Mouse (Mus musculus) CD4-positive helper T cell, adult 2 months (primary cell): Measurements from ENCODE around the gene Sptbn4.
"Not testable (repeated sequence)": the region's sequence is repeated elsewhere in the genome, so short reads cannot be mapped to it uniquely, and the experiment has no call there.

Experiments used
- DNase-seq: peaks from one replicate; pipeline ENCODE4 v3.0.0-alpha.2; 2012; ENCODE audit warnings: low read depth, missing footprints, low spot score

Sptbn4 gene

DNA sequence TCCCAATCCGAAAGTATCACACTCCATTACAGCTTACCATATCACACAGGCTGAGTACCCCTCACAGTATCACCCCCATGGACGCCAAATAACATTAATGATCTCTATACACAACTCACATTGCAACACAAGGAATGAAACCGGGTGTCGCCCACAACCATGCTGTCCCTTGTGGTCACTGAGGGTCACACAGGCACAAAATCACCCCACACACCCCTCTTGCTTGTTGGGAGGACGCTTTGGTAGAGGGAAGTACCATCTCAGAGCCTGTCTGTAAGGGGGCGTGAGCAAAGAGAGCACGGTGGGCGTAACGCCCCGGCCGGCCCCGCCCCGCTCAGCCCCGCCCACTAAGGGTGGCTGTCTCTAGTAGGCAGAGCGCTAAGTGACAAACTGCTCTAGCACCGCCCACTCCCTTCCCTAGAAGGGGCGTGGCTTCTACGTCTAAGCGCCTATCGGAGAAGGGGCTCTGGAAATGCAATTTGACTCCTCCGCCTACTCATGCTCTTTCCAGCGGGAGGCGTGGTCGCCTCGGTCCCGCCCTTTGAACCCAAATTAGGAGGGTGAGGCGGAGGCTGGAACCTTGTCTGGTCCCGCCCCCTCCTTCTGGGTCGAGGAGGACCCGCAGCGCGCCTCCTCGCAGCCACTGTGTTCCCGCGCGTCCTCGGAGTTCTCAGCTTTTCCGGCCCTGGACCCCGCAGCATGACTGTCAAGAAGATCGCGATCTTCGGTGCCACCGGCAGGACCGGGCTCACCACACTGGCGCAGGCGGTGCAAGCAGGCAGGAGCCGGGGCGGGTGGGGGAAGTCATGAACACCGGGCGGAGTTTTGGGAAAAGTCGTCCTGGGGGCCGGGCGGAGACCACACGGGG lies at the start of gene Sptbn4, which contains the start of gene Blvrb:
Sptbn4 (minus strand) TSS at position 268 of the 868 bp plus-strand sequence.
Blvrb (plus strand) TSS at position 560 of the 868 bp plus-strand sequence.
- peak; percentile 99 for DNase-seq

DNA sequence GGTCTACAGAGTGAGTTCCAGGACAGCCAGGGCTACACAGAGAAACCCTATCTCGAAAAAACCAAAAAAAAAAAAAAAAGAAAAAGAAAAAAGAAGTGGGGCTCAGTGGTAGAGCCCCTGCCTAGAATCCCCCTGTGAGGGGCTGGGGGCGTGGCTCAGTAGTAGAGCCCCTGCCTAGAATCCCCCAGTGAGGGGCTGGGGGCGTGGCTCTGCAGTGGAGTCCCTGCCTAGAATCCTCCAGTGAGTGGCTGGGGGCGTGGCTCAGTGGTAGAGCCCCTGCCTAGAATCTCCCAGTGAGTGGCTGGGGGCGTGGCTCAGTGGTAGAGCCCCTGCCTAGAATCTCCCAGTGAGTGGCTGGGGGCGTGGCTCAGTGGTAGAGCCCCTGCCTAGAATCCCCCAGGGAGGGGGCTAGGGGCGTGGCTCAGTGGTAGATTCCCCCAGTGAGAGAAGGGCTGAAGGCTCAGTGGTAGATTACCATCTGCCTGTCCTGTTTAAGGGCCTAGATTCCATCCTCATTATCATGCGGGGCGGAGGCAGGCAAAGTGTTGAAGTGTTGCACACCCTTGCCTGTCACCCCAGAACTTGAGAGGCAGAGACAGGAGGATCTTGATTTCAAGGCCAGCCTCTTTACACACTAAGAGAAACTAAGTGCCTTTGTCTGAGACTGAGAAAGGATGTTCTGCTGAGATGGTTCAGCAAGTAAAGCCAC lies 47.3 kb upstream of the Sptbn4 start:
- DNase-seq, result not testable (repeated sequence)

- DNase-seq, result no peak
Observed at GRCm38 (mm10) chr7:27493450-27493849, 46.0 kb upstream of the Sptbn4 start.

- no peak for DNase-seq
Observed at GRCm38 (mm10) chr7:27493022-27493421, 45.5 kb upstream of the Sptbn4 start.

- DNase-seq, result no peak
Observed at GRCm38 (mm10) chr7:27491856-27492255, 44.4 kb upstream of the Sptbn4 start.

- DNase-seq, result peak; percentile 91
Observed at GRCm38 (mm10) chr7:27490543-27491329, 43.2 kb upstream of the Sptbn4 start.

DNA sequence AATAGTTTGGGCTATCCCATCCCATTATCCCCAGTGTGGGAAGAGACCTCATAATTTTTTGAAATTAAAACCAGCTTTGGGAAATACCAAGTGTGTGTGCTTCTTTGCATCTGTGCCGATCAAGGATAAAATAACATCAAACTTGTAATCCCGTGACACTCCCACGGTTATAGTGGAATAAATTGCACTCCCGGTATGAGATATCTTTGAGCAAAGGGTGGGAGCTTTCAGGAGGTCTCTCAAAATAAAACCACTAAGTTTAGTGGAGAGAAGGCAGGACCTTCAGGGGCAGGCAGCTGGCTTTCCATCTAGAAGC lies 42.7 kb upstream of the Sptbn4 start:
- DNase-seq, result no peak

DNA sequence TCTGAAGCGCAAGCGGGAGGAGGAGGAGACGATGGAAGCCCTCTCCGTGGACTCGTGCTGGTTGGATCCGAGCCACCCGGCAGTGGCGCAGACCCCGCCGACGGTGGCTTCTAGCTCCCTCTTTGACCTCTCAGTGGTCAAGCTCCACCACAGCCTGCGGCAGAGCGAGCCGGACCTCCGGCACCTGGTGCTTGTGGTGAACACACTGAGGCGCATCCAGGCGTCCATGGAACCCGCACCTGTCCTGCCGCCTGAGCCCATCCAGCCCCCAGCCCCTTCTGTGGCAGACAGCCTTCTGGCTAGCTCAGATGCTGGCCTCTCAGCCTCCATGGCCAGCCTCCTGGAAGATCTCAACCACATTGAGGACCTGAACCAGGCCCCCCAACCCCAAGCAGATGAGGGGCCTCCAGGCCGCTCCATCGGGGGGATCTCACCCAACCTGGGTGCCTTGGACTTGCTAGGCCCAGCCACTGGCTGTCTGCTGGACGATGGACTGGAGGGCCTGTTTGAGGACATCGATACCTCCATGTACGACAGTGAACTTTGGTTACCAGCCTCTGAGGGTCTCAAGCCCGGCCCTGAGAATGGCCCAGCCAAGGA lies 41.9 kb upstream of the Sptbn4 start:
- DNase-seq, result no peak

GRCm38 (mm10) chr7:27487740-27488268 lies 40.3 kb upstream of the Sptbn4 start:
- peak; percentile 71 for DNase-seq

DNA sequence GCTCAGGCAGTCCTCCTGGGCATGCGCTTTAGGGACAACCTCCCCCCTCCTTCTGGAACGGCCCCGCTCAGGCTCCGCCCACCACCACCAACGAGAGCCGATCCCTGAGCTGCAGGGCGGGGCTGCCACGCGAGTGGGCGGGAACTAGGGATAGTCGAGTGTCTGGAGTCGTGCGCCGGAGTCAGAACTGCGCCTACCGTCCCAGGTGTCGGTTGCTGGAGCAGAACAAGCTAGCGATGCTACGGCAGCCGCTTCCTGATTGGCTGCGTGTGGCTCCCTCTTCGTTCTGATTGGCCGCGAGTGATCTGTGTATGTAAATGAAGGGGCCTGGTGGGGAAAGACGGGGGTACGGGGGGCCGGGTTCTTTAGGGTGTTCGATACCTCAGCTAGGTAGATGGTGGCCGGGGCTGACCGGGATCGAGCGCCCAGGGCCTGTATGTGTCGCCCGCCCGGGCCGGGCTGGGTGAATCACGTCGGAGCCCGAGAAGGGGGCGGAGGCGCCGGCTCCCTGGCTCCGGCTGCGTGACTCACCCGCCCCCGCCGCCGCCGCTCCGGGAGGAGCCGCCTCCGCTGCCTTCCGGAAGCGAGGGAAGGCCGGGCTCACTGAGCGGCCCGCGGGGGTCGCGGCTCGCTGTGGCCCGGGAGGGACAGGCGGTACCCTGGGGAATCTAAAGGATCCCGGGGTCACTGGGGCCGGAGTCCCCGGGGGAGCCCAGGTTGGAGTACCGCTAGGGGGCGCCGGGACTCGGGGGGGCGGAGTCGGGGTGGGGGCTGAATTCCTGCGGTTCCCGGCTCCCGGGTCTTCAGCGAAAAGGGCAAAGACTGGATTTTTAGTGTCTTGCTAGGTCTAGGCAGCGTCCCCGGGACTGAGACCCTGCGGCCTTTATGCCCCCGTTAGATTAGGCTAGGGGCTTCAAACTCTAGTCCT lies 39.5 kb upstream of the Sptbn4 start, which contains the start of gene Sertad1:
Sertad1 (plus strand) TSS at position 141 of the 928 bp plus-strand sequence.
- DNase-seq, result peak; percentile 100

DNA sequence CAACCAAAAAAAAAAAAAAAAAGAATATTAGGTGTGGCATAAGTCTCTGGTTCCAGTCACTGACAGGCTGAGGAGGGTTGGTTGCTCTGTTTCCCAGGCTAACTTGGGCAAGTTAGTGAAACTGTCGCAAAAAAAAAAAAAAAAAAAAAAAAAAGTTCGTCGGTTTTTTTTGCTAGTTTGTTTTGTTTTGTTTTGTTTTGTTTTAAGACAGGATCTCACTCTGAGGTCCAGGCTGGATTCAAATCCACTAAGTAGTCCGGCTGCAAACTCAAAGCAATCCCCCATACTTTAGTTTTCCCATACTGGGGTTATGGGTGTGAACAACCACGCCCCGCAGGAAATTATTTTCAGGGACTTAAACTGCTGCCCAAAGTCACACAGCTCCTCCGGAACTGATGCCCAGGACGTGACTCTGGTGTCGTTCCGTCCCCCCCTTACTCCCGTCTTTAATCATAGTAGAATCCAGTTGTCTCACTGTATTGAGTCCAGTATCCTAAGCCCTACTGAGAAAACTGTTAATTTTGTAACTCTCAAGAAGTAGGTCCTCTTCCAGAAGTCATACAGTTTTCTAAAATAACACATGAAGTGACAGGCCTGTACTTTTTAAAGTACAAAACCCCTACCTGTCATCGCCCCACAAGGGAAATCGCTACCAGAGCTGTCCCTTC lies 38.8 kb upstream of the Sptbn4 start:
- no peak for DNase-seq

DNA sequence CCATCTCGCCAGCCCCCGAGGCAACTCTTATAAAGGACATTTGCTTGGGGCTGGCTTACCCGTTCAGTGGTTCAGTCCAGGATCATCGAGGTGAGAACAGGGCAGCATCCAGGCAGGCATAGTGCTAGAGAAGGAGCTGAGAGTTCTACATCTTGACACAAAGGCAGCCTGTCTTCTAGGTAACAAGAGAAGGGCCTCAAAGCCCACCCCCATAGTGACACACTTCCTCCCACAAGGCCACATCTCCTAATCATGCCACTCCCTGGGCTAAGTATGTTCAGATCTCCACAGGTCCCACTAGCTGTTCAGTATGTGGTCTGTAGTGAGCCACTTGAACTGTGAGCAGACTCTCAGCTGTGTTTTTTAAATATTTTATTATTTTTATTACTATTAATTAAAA lies 36.4 kb upstream of the Sptbn4 start:
- DNase-seq, result no peak

DNA sequence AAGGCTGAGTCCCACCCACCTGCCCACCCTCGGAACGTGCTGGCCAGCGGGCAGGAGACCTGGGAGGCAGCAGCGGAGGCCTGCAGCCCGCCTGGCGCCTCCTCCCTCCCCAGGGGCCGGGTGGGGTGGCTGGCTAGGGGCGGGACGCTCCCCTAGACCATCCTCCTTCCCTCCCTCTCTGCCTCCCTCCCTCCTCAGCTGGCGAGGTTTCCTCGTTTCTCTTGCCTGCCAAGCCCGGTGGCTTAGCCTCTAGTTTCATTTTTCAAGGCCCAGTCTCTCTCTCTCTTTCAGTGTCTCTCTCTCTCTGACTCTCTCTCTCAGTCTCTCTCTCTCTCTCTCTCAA lies 34.1 kb upstream of the Sptbn4 start:
- peak; percentile 84 for DNase-seq

GRCm38 (mm10) chr7:27480927-27481626 lies 33.6 kb upstream of the Sptbn4 start:
- no peak for DNase-seq

GRCm38 (mm10) chr7:27480506-27480905 lies 33.0 kb upstream of the Sptbn4 start:
- no peak for DNase-seq

GRCm38 (mm10) chr7:27479750-27480149 lies 32.3 kb upstream of the Sptbn4 start:
- no peak for DNase-seq

DNA sequence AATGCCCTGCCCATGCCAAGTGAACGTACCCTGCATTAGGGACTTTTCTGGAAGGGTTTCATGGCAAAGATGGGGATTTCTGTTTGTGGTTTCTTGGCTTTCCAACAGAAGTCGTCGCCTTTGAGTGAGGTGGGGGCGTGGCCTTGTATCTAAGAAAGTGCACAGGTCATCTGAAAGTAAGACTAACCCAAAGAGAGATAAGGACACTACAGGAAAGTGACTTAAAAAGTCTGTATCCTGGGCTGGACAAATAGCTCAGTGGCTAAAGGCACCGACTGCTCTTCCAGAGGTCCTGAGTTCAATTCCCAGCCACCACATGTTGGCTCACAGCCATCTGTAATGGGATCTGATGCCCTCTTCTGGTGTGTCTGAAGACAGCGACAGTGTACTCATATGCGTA lies 31.1 kb upstream of the Sptbn4 start:
- DNase-seq, result peak; percentile 35

DNA sequence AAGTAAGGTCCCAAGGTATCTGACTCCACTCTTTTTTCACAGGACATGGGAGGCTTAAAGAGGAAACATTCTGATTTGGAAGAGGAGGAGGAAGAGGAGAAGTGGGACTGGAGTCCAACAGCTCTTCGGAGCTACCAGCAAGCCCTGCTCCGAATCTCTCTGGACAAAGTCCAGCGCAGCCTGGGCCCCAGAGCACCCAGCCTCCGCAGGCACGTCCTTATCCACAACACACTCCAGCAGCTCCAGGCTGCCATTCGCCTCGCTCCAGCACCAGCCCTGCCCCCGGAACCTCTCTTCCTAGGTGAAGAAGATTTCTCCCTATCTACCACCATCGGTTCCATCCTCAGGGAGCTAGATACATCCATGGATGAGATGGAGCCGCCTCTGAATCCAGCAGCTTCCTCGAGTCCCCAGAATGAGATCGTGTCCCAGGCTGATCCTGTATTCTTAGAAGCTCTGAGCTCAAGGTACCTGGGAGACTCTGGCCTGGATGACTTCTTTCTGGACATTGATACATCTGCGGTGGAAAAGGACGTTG lies 28.7 kb upstream of the Sptbn4 start:
- no peak for DNase-seq

DNA sequence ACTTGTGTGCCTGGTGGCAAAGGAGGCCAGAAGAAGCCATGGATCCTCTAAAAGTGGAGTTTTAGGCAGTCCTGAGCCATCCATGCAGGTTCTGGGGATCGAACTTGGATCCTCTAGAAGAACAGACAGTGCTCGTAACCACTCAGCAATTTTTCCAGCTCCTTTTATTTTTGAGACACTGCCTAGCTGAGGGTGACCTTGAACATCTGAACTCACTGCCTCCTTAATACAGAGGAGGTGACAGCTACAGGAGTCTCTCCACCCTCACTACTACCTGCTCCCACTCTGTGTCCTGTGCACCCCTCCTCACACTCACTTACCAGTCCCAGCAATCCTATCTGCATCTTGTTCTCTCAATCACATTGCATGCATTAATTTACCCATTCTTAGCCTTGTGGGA lies 28.1 kb upstream of the Sptbn4 start:
- no peak for DNase-seq
